Mouse (Mus musculus): Measurements from ENCODE around the gene Pdcd5.

Pdcd5 gene

GRCm38 (mm10) chr7:35646317-35647081 lies 822 bp downstream of the Pdcd5 start:
- no peak for DNase-seq (ENCODE audit: low spot score)

- no peak for DNase-seq (ENCODE audit: low spot score)
These were observed 7.2 kb downstream of the Pdcd5 start for GRCm38 (mm10) chr7:35640072-35640471.

- DNase-seq (ENCODE audit: low spot score), result no peak
These were observed 10.4 kb downstream of the Pdcd5 start for GRCm38 (mm10) chr7:35636874-35637273.

GRCm38 (mm10) chr7:35636229-35636628 lies 11.1 kb downstream of the Pdcd5 start:
- DNase-seq (ENCODE audit: low spot score), result no peak

- DNase-seq (ENCODE audit: low spot score), result no peak
These were observed 18.8 kb downstream of the Pdcd5 start for GRCm38 (mm10) chr7:35628496-35628895.

- DNase-seq (ENCODE audit: low spot score), result no peak
These were observed 19.9 kb downstream of the Pdcd5 start for GRCm38 (mm10) chr7:35627371-35627770.

- DNase-seq (ENCODE audit: low spot score), result no peak
These were observed 21.3 kb downstream of the Pdcd5 start for GRCm38 (mm10) chr7:35626038-35626437.

GRCm38 (mm10) chr7:35622626-35623025 lies 24.7 kb downstream of the Pdcd5 start:
- no peak for DNase-seq (ENCODE audit: low spot score)

- DNase-seq (ENCODE audit: low spot score), result no peak
These were observed 29.8 kb downstream of the Pdcd5 start for GRCm38 (mm10) chr7:35617513-35617912.

- no peak for DNase-seq (ENCODE audit: low spot score)
These were observed 38.1 kb downstream of the Pdcd5 start for GRCm38 (mm10) chr7:35609245-35609644.

GRCm38 (mm10) chr7:35606816-35607215 lies 40.5 kb downstream of the Pdcd5 start:
- DNase-seq (ENCODE audit: low spot score), result no peak

GRCm38 (mm10) chr7:35602766-35603165 lies 44.6 kb downstream of the Pdcd5 start:
- no peak for DNase-seq (ENCODE audit: low spot score)

- DNase-seq (ENCODE audit: low spot score), result no peak
These were observed 46.2 kb downstream of the Pdcd5 start for GRCm38 (mm10) chr7:35601106-35601505.

- no peak for DNase-seq (ENCODE audit: low spot score)
These were observed 47.3 kb downstream of the Pdcd5 start for GRCm38 (mm10) chr7:35600031-35600430.

- no peak for DNase-seq (ENCODE audit: low spot score)
These were observed 47.8 kb downstream of the Pdcd5 start for GRCm38 (mm10) chr7:35599492-35599891.

- no peak for DNase-seq (ENCODE audit: low spot score)
These were observed 53.0 kb downstream of the Pdcd5 start for GRCm38 (mm10) chr7:35594311-35594710.
